In the genomic region with DNA sequence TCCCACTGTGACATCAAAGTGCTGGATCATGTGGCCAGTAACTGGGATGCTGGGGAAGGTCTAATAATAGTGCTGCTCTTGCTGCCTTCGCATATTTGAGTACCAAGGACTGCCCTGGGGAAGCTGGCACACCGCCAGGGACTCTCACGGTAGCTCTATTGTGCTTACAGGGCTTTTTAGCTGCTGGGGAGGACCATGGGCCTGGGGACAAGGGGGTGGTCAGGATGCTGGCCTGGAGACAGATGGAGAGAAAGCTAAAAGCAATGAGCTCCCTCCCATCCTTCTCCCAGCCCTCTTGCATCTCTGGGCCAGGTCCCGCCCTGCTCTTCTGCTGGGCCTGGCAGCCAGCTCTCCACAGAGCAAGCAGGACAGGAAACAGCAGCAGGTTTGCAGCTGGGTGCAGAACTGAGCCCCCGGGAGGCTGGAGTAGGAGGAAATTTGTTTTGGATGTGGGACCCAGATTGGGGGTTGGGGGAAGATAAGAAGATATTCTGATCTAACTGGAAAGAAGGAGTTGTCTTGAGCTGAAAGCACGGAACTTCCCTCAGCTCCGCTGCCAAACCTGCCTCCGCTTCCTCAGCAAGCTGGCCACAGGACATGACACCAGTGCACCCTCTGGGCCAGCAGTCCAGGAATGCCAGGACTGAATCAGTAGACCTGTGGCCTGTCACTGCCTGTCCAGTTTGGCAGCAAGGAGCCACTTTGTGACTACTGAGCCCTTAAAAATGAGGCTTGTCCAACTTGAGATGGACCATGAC, we compare ENCODE assay signal across 8 mouse cellular contexts.
DNase-seq lines count a peak whose midpoint lies in the region; ATAC-seq lines count a peak whose summit lies in the region.

No protein-coding gene starts in this region.

- peaks cover 11% of the 10 kb centered on the region for H3K4me1 ChIP-seq in forebrain, embryonic 12.5 days
- peaks cover 14 to 26% of the 10 kb centered on the region in 2 experiments for H3K4me1 ChIP-seq in heart, embryonic 14.5 days (ENCODE audit: control insufficient read depth in 2 of 2, insufficient read depth in 2 of 2, low read length in 2 of 2)
- H3K4me1 ChIP-seq in midbrain, embryonic 10.5 days: peaks cover 12% of the 10 kb centered on the region

- no peaks in the 10 kb centered on the region for H3K9me3 ChIP-seq in forebrain, embryonic 12.5 days
- no peaks in the 10 kb centered on the region for H3K9me3 ChIP-seq in heart, embryonic 14.5 days (ENCODE audit: control insufficient read depth, low read length)
- no peaks in the 10 kb centered on the region for H3K9me3 ChIP-seq in midbrain, embryonic 10.5 days (replicated peaks)

- peak; percentile 47 for DNase-seq in 3134 (ENCODE audit: extremely low read depth, insufficient read length, low spot score)
- peak; percentile 14 to 52 for DNase-seq in adrenal gland, postnatal 4 days (ENCODE audit: low spot score in 2 of 2)
- peak; percentile 55 to 60 for DNase-seq in layer of hippocampus, postnatal 10 days (ENCODE audit: low spot score in 2 of 2)
- DNase-seq in midbrain, embryonic 10.5 days (ENCODE audit: low spot score): peak; percentile 36
- peak; percentile 71 for DNase-seq in right cerebral cortex, postnatal 4 days
- no peak for DNase-seq in c-Kit-positive CD71-positive TER-119-positive erythroid progenitor cells, embryonic 14.5 days (ENCODE audit: low spot score)

- H3K27me3 ChIP-seq in forebrain, embryonic 12.5 days: peaks cover 11% of the 10 kb centered on the region; the same call in 1 of the 2 replicates
- H3K27me3 ChIP-seq in heart, embryonic 14.5 days (ENCODE audit: control insufficient read depth, insufficient read depth, low read length): peaks cover 14% of the 10 kb centered on the region; the same call in 1 of the 2 replicates
- peaks cover 20% of the 10 kb centered on the region for H3K27me3 ChIP-seq in midbrain, embryonic 10.5 days (ENCODE audit: low read depth, poor library complexity, severe bottlenecking)

- no peak overlapping the region for H3K4me3 ChIP-seq in forebrain, embryonic 12.5 days (replicated peaks)
- no peak overlapping the region for H3K4me3 ChIP-seq in heart, embryonic 14.5 days (ENCODE audit: control insufficient read depth in 1 of 2, insufficient read depth in 1 of 2, low read depth in 1 of 2, low read length in 2 of 2)
- no peak overlapping the region for H3K4me3 ChIP-seq in midbrain, embryonic 10.5 days

- H3K4me2 ChIP-seq in forebrain, embryonic 12.5 days: peak overlapping the region; percentile 19; the same call in 1 of the 2 replicates
- peak overlapping the region; percentile 0; the same call in 1 of the 2 replicates for H3K4me2 ChIP-seq in heart, embryonic 14.5 days (ENCODE audit: low read length)

- ATAC-seq in forebrain, embryonic 12.5 days (ENCODE audit: low FRiP score): peak; percentile 79; the same call in 1 of the 2 replicates
- ATAC-seq in heart, embryonic 14.5 days (ENCODE audit: insufficient number of reproducible peaks, insufficient read depth, low FRiP score, low read depth): peak; percentile 87

- no peaks in the 10 kb centered on the region for H3K36me3 ChIP-seq in forebrain, embryonic 12.5 days (replicated peaks)
- H3K36me3 ChIP-seq in heart, embryonic 14.5 days (ENCODE audit: control insufficient read depth, insufficient read depth, low read length): no peaks in the 10 kb centered on the region
- no peaks in the 10 kb centered on the region for H3K36me3 ChIP-seq in midbrain, embryonic 10.5 days

- H3K27ac ChIP-seq in forebrain, embryonic 12.5 days: peak overlapping the region; percentile 77
- H3K27ac ChIP-seq in heart, embryonic 14.5 days (replicated peaks in 1 of 2; ENCODE audit: control insufficient read depth in 1 of 2, insufficient read depth in 1 of 2, low read depth in 2 of 2, low read length in 2 of 2): peak overlapping the region; percentile 26 to 50; a peak in 3 of 4 replicates
- H3K27ac ChIP-seq in midbrain, embryonic 10.5 days (replicated peaks): peak overlapping the region; percentile 74

- 37% methylated on average over 8 of the region's 8 CpGs for WGBS in forebrain, embryonic 12.5 days
- 18% methylated on average over 8 of the region's 8 CpGs for WGBS in heart, embryonic 14.5 days
- WGBS in midbrain, embryonic 10.5 days: 66% methylated on average over 8 of the region's 8 CpGs

- H3K9ac ChIP-seq in forebrain, embryonic 12.5 days: no peak overlapping the region
- H3K9ac ChIP-seq in heart, embryonic 14.5 days (ENCODE audit: low read length): no peak overlapping the region
